In the genomic region with DNA sequence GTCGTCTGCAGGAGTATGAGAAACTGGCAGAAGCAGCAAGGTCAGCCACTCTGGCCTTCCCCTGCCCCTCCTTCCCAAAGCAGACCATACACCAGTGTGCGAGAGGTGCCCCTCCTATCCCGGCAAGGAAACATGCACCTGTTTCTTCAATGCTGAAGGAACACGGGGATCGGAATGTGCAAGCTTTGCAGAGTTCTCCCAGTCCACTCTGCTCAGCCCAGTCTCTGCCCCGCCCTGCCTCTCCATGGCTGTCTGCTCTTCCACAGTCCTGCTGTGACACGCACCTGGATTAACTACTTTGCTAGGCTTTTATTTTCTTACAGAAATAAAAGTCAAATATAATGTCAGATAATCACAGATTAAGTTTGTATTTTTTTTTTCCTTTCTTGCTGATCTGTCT, we compare ENCODE assay signal across 17 mouse cellular contexts.
DNase-seq lines count a peak whose midpoint lies in the region; ATAC-seq lines count a peak whose summit lies in the region.
"Had no signal": no experiment of that assay in that cellular context is flagged by ENCODE, and none has a peak within 500 bp of the region (broad histone marks: within the 10 kb centered on the region; RNA-seq: fewer than 3 reads in every experiment).

No protein-coding gene starts in this region.

- ATAC-seq in inflammation-experienced regulatory T-cells, adult 6 months: no peak
- ATAC-seq: forebrain, embryonic 14.5 days; hindbrain, postnatal 0 days had no signal

- peak; percentile 23 for DNase-seq in urinary bladder, postnatal 14 days (ENCODE audit: low spot score)
- DNase-seq in urinary bladder, postnatal 25 days (ENCODE audit: low spot score): no peak
- peak; percentile 56 for DNase-seq in kidney, adult 9 months
- peak; percentile 61 for DNase-seq in kidney, postnatal 14 days
- DNase-seq in cerebellum, adult 11-12 months: no peak
- DNase-seq in spleen, postnatal 4 days (ENCODE audit: low spot score in 2 of 2): no peak
- DNase-seq: adrenal gland, postnatal 14 days; cerebellum, adult 8-10 months; cerebellum, postnatal 36 days; embryo, embryonic 11 days; gastrocnemius, adult 2 months; heart, postnatal 14 days; lung, postnatal 10 days; right cerebral cortex, postnatal 4 days had no signal

Comparison
In these comparisons a context has a peak if more than half of its experiments do, and no peak if none do; other contexts are left out.
1. DNase-seq: peak in urinary bladder, postnatal 14 days (single experiment), kidney, adult 9 months (single experiment) and kidney, postnatal 14 days (single experiment); none in urinary bladder, postnatal 25 days (single experiment), cerebellum, adult 11-12 months (single experiment) and spleen, postnatal 4 days (0 of 2).